Mouse (Mus musculus) neutrophil, adult 65 days (primary cell): Measurements from ENCODE around the gene Trdn. TPM values are rescaled to one million over a fixed set of nuclear protein-coding genes. Genes with fewer than 3 reads are reported as not detected.

Source experiments
- total RNA-seq: library from RNA; stranded (reverse); gene quantifications from 2 replicates; pipeline ENCODE4 v1.2.4, GENCODE M21; 2023

Gene Trdn
- not detected in 2 replicates for total RNA-seq

GRCm38 (mm10) chr10:33080254-33080653 lies at the start of gene Trdn:
Gene Trdn, plus strand, starts transcription at chr10:33080554.

Other genes with a start within 250 kb of the Trdn start
- not detected in 2 replicates for gene Nkain2, start 190.1 kb upstream of the Trdn start, total RNA-seq